Mouse (Mus musculus) forebrain, embryonic 11.5 days (tissue): ENCODE data around the gene Espnl. TPM values are rescaled to one million over a fixed set of nuclear protein-coding genes. Genes with fewer than 3 reads are reported as not detected.
A peak's percentile ranks its signal among the peaks of the same experiment; 100 is the strongest.

Experiments used
- ATAC-seq: fragments of 200-750 bp; cut with Nextera tagmentation; replicated peaks from 2 replicates; pipeline ENCODE4 v1.8.0; 2017; ENCODE audit warnings: moderate TSS enrichment; ENCODE audit not compliant: low FRiP score
- DNase-seq: peaks from one replicate; pipeline ENCODE4 v3.0.0-alpha.2; 2017; ENCODE audit warnings: low spot score
- H3K27ac ChIP-seq: fragments of 300-500 bp; sonication (generic); 2 replicates; pipeline ENCODE4 v1.5.1; 2014; ENCODE audit warnings: low read depth, low read length
- H3K27me3 ChIP-seq: fragments of 300-500 bp; sonication (generic); 2 replicates; pipeline ENCODE4 v1.6.1; 2014; ENCODE audit warnings: mild to moderate bottlenecking, low read length, mixed read lengths; ENCODE audit not compliant: control insufficient read depth, insufficient read depth
- H3K36me3 ChIP-seq: fragments of 300-500 bp; sonication (generic); 2 replicates; pipeline ENCODE4 v1.6.1; 2014; ENCODE audit warnings: mild to moderate bottlenecking, low read length, moderate library complexity, mixed read lengths; ENCODE audit not compliant: control insufficient read depth, insufficient read depth
- H3K4me1 ChIP-seq: fragments of 300-500 bp; sonication (generic); replicated peaks from 2 replicates; pipeline ENCODE4 v1.6.1; 2014; ENCODE audit warnings: low read length, mixed read lengths; ENCODE audit not compliant: control insufficient read depth, insufficient read depth
- H3K4me2 ChIP-seq: fragments of 300-500 bp; sonication (generic); 2 replicates; pipeline ENCODE4 v1.6.1; 2014; ENCODE audit warnings: low read depth, mild to moderate bottlenecking, low read length, moderate library complexity, mixed read lengths; ENCODE audit not compliant: severe bottlenecking
- H3K4me3 ChIP-seq: fragments of 300-500 bp; sonication (generic); 2 replicates; pipeline ENCODE4 v1.5.1; 2014; ENCODE audit warnings: low read depth, low read length
- H3K9ac ChIP-seq: fragments of 300-500 bp; sonication (generic); 2 replicates; pipeline ENCODE4 v1.6.1; 2014; ENCODE audit warnings: low read length
- H3K9me3 ChIP-seq: fragments of 300-500 bp; sonication (generic); 2 replicates; pipeline ENCODE4 v1.6.1; 2016; ENCODE audit warnings: low read length, mixed read lengths; ENCODE audit not compliant: control insufficient read depth
- WGBS: fragments of 180-500 bp; shearing (Covaris S2); extraction: QIAGEN DNeasy Blood & Tissue Kit; methylation state at CpG from one replicate; pipeline ENCODE4 v1.1.7; 2014; 5-methylcytosine and 5-hydroxymethylcytosine counted together
- polyA plus RNA-seq: library from polyadenylated mRNA; unstranded; fragments of >200 nt; fragmentation: Nextera tagmentation; extraction: Ambion mirVana; gene quantifications from 2 replicates; pipeline ENCODE4 v1.2.1, GENCODE M21; 2014

Gene Espnl
- polyA plus RNA-seq, 1 experiment from 2014 or later = 0.08 TPM

DNA sequence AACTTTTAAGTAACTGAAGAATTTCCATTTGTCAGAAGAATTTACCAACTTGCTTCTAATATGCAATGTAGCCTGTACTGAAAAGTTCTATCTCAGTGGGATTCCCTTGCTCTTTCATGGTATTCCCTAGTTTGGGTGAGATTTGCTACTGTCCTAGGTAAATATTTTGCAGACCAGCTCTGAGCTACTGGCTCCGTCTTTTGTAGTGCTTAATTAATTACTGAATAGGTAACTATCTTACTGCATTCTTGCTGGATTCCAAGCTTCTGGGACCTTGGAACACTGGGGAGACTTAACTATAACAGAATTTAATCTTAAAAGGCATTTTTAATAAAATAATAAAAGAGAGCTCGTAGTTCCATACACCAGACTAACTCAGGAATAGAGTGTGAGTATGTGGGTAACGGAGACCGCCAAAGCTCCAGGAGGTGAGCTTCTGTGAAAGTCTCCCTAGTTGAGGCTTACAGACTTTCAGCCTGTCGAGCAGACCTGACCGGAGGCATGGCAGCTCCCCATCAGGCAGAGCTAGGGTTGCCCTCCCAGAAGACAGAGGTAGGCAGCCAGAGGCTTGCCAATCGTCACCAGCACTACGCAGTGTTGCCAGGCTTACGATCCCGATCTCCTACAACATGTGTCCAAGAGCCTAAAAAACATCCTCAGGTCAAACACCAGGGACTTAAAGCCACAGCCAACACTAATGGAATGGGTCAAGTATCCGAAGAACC is 29.6 kb upstream of the Espnl start:
- DNase-seq = no peak
- H3K27ac ChIP-seq = no peak overlapping the region
- no peak for ATAC-seq
- no peak overlapping the region for H3K4me2 ChIP-seq
- H3K4me1 ChIP-seq = no peaks in the 10 kb centered on the region
- H3K36me3 ChIP-seq = no peaks in the 10 kb centered on the region
- WGBS = 95% methylated on average over 11 of the region's 11 CpGs
- no peaks in the 10 kb centered on the region for H3K9me3 ChIP-seq
- no peak overlapping the region for H3K4me3 ChIP-seq
- H3K9ac ChIP-seq = no peak overlapping the region
- H3K27me3 ChIP-seq = no peaks in the 10 kb centered on the region

DNA sequence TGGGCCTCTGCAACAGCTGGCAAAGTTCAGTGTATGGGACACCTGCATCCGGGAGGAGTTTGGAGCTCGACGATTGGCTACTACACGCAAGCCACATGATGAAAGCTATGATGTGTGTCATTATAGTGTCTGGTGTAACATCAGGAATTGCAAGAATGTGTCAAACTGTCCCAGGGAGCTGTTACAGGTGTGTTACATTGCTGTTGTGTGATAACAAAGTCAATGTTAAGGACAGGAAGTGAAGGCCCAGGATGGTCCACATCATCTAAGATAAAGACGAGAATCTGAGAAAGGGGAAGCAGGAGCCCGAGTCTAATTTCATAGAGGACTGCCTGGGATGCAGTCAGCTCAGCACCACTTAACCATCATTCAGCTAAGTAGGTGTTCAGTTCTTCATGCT is 26.3 kb upstream of the Espnl start:
- ATAC-seq = no peak
- Histone ChIP-seq H3K36me3 (no peaks in the 10 kb centered on the region), H3K9ac (no peak overlapping the region), H3K27me3 (no peaks in the 10 kb centered on the region), H3K4me2 (no peak overlapping the region), H3K9me3 (no peaks in the 10 kb centered on the region), H3K27ac (no peak overlapping the region), H3K4me3 (no peak overlapping the region), H3K4me1 (0 out of 2 replicates have a peak, but pooled peaks cover 2% of the 10 kb centered on the region)
- DNase-seq = no peak
- WGBS = 95% methylated on average over 6 of the region's 6 CpGs

DNA sequence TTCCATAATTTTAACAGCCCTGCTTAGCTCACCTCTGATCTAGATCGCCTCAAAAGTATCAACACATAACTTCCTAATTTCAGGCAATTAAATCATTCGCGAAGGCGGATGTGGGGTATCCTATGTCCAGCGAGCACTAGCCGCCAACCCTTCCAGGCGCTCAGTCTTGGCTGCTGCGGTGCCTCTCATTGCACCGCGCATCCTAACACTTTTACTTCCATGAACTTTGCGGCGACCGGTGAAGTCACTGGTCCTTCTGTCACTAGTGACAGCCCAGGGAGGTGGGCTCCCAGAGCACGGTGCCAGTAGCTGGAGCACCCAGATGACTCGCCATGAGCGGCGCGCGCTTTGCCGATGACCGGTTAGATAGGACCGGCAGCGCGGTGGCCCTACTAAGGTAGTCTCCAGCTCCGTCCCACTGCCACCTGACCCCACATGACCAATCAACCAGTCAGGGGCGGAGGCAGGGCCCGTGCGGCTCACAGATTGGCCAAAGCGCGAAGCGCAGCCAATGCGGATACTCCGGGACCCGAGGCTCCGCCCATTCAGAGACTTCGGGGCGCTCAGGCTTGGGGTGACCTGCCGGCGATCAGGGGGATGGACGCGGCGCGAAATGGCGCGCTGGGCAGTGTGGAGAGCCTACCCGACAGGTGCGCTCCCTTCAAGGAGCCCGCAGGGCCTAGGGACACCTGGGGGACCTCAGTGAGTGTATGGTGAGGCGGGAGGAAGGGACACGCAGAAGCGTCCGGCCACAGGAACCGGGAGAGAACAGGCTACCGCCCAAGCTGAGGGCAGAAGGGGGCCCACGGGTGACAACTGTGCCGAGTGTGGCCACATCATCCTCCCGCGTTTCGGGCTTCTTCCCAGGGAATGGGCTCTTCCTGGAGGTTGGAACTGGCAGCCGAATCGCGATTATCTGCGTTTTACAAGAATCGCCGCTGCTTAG is 23.8 kb upstream of the Espnl start, which contains the start of gene Scly:
Scly (plus strand) TSS at position 540 of the 946 bp plus-strand sequence.
- Histone ChIP-seq H3K4me3 (peak within 1 kb of the TSS; percentile 82), H3K4me1 (0 out of 2 replicates have a peak, but pooled peaks cover 2% of the 10 kb centered on the region), H3K27me3 (no peaks in the 10 kb centered on the region), H3K36me3 (no peaks in the 10 kb centered on the region), H3K9me3 (no peaks in the 10 kb centered on the region), H3K9ac (peak within 1 kb of the TSS; percentile 81), H3K27ac (no peak within 1 kb of the TSS), H3K4me2 (peak within 1 kb of the TSS; percentile 70)
- under 1% methylated on average over 63 of the region's 65 CpGs for WGBS
- DNase-seq (peak; percentile 94), ATAC-seq (peak; percentile 99)

DNA sequence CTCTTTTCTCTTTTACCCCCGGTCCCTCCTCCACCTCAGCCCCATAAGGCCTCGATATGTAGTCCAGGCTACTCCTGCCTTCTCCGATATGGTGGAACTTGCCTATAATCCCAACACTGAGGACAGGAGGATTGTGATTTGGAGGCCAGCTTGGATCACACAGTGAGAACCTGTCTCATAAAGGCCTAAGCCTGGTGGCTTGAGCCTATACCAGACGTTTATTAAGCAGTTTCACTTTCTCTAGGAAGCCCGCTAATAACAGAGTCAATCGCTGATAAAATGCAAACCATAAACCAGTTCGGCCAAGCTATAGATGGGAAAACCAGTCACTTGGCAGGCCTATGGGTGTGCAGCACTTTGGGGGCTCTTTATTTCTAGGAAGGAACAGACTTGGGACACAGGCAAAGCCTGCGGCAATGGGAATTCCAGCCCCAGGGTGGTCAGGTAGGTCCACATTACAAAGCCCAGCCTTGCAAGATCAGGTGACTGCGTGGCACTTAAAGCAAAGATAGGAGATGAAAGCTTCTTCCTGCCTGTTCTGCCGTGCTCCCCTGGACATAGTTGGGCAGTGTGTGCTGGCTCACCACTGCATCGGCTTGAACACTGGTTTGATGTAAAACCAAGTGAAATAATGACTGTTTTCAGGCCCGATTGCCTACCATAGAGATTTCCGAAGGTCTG is 22.7 kb upstream of the Espnl start:
- H3K4me2 ChIP-seq = peak overlapping the region; percentile 70
- 85% methylated on average over 13 of the region's 13 CpGs for WGBS
- no peak for DNase-seq

DNA sequence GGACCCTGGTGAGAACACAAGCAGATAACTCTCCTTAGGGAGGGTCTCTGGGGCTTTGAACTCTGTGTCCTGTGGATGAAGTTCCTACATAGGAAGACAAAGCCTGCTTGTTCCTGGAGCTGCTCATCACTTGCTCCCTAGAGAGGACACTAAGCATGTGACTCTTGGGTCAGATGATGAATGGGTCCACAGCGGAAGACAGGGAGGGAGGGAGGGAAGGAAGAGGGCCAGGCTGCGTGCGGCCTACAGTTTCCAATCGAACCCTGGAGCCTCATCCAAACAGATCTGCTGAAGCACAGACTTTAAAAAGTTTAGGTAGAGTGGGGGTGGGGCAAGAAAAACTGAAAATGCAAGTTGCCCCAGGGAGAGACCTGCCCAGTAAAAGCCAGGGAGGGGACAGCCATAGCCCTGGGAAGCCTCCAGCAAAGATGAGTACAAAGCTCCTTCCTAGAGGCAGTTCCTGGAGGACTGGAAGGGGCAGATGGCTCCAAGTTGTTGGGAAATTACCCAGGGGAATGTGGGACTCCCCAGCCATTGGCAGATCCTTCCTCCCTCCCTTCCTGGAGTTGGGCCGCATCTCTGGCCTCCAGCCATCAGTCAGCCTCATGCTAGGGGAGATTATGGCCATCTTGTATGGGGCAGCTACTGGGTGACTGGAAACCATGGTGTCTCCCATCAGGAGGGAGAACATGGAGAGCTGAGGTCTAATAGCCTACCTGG is 22.0 kb upstream of the Espnl start:
- H3K4me2 ChIP-seq = no peak overlapping the region
- H3K4me3 ChIP-seq = no peak overlapping the region
- 0 out of 2 replicates have a peak, but pooled peaks cover 2% of the 10 kb centered on the region for H3K4me1 ChIP-seq
- H3K27ac ChIP-seq = no peak overlapping the region
- H3K27me3 ChIP-seq = no peaks in the 10 kb centered on the region
- no peak for DNase-seq
- H3K9ac ChIP-seq = no peak overlapping the region
- WGBS = 85% methylated on average over 5 of the region's 5 CpGs
- no peaks in the 10 kb centered on the region for H3K9me3 ChIP-seq
- no peaks in the 10 kb centered on the region for H3K36me3 ChIP-seq
- ATAC-seq = no peak

More for the DNA sequence above, 22.7 kb upstream of the Espnl start:
- no peaks in the 10 kb centered on the region for H3K9me3 ChIP-seq
- 0 out of 2 replicates have a peak, but pooled peaks cover 2% of the 10 kb centered on the region for H3K4me1 ChIP-seq
- peak overlapping the region; percentile 82 for H3K4me3 ChIP-seq
- peak overlapping the region; percentile 5; the same call in 1 of the 2 replicates for H3K9ac ChIP-seq
- no peak overlapping the region for H3K27ac ChIP-seq
- no peak for ATAC-seq
- H3K36me3 ChIP-seq = no peaks in the 10 kb centered on the region
- H3K27me3 ChIP-seq = no peaks in the 10 kb centered on the region

DNA sequence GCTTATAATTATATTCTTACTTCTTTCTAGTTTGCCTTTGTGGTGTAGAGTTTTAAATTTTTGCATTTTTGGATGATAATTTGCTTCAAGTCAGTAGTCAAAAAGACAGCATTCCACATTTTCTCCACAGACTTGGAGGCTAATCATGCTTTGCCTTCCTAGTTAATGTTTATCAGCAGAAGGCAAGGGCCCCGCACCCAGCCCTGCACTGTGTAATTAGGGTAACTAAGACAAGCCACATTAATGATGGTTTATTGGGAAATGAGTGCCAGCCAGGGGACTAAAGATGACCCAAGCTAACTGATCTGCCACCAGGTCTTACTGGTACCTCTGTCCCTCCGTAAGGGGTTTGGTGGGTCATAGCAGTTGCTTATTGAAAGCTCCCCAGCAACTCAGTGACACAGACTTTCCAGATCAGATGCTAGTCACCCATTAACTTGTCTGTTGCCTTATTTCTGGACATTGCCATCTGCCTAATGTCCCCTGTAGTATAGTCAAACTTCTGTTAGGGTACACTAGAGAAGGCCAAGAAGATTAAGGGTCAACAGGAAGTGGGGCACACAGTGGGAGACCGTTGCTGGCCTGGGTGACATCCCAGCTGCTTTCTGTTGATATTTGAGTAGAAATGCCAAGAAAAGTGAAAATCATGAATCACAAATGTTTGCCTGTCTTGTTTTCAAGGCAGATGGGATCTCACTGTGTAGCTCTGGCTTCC is 20.5 kb upstream of the Espnl start:
- WGBS = 90% methylated on average over 3 of the region's 3 CpGs

DNA sequence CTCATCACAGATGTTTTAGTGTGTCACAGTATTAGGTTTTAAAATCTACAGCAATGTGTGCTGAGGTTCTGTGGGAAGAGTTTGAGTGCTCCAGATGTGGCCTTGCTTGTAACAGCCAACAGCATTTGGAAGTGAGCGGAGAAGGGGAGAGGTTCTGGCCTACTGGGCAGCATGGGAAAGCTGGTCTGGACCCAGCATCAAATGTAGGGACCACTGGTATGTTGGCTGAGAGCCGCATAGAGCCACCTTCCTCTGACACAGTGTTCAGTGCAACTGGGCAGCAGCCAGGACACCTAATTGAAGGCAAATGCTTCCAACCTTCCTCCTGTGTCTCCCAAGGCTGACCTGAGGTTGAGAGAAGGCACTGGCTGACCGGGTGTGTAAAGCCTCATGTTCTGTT is 19.9 kb upstream of the Espnl start:
- H3K27me3 ChIP-seq = no peaks in the 10 kb centered on the region
- DNase-seq (no peak), ATAC-seq (no peak)
- no peak overlapping the region for H3K9ac ChIP-seq
- H3K4me1 ChIP-seq = 0 out of 2 replicates have a peak, but pooled peaks cover 2% of the 10 kb centered on the region
- no peak overlapping the region for H3K4me3 ChIP-seq
- H3K4me2 ChIP-seq = no peak overlapping the region
- no peak overlapping the region for H3K27ac ChIP-seq
- WGBS = 90% methylated on average over 3 of the region's 3 CpGs
- no peaks in the 10 kb centered on the region; the same call in 1 of the 2 replicates for H3K36me3 ChIP-seq
- no peaks in the 10 kb centered on the region for H3K9me3 ChIP-seq

More for the DNA sequence above, 20.5 kb upstream of the Espnl start:
- H3K27ac ChIP-seq = no peak overlapping the region
- H3K36me3 ChIP-seq = no peaks in the 10 kb centered on the region; the same call in 1 of the 2 replicates
- no peak overlapping the region for H3K9ac ChIP-seq
- H3K27me3 ChIP-seq = no peaks in the 10 kb centered on the region
- H3K4me2 ChIP-seq = no peak overlapping the region
- DNase-seq = no peak
- no peak for ATAC-seq
- H3K4me3 ChIP-seq = no peak overlapping the region
- H3K4me1 ChIP-seq = 0 out of 2 replicates have a peak, but pooled peaks cover 2% of the 10 kb centered on the region
- H3K9me3 ChIP-seq = no peaks in the 10 kb centered on the region
